Mouse (Mus musculus): Measurements from ENCODE around the gene Hipk3. TPM values are rescaled to one million over a fixed set of nuclear protein-coding genes. Genes with fewer than 3 reads are reported as not detected.

Gene Hipk3
- polyA plus RNA-seq, 1 experiment from 2014 or later, result 13.5 TPM

GRCm38 (mm10) chr2:104407913-104408312 is 86.3 kb downstream of the Hipk3 start:
- ATAC-seq (ENCODE audit: insufficient number of reproducible peaks, low FRiP score, low TSS enrichment, low read depth), result no peak
- H3K27me3 ChIP-seq (ENCODE audit: control insufficient read depth, insufficient read depth, low read length), result peaks cover 38% of the 10 kb centered on the region
- H3K4me2 ChIP-seq (ENCODE audit: low read depth, severe bottlenecking), result no peak overlapping the region
- no peaks in the 10 kb centered on the region for H3K9me3 ChIP-seq (ENCODE audit: control insufficient read depth, low read length)
- 75% methylated on average over 4 of the region's 4 CpGs for WGBS
- DNase-seq (ENCODE audit: low spot score), result no peak
- no peak overlapping the region for H3K27ac ChIP-seq (replicated peaks; ENCODE audit: low read depth, low read length)
- H3K36me3 ChIP-seq (ENCODE audit: control insufficient read depth, insufficient read depth, low read length), result no peaks in the 10 kb centered on the region
- H3K4me1 ChIP-seq (ENCODE audit: control insufficient read depth, insufficient read depth, low read length), result 0 out of 2 replicates have a peak, but pooled peaks cover 3% of the 10 kb centered on the region
- H3K9ac ChIP-seq (ENCODE audit: low read length), result no peak overlapping the region
- H3K4me3 ChIP-seq (ENCODE audit: low read depth, low read length), result no peak overlapping the region

DNA sequence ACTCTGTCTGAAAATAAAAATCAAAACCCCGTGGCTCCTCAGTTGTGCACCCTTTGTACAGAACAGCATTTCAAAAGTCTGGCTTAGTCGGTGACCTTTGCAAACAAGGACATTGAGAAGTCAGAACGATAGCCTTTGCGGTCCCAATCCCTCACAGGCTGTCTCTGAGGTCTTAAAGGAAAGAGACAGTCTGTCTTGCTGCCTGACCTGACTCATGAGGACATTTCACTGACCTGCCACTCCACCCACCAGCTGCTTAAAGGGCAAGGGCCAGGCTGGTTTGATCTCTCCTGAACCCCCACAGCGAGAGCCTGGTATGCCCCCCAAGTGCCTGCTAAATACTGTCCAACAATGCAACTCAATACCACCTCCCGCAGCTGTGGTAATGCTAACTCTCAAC is 90.2 kb downstream of the Hipk3 start:
- no peaks in the 10 kb centered on the region for H3K4me1 ChIP-seq (ENCODE audit: control insufficient read depth, insufficient read depth, low read length)
- H3K9ac ChIP-seq (ENCODE audit: low read length), result no peak overlapping the region
- DNase-seq (ENCODE audit: low spot score), result no peak
- H3K9me3 ChIP-seq (ENCODE audit: control insufficient read depth, low read length), result no peaks in the 10 kb centered on the region
- no peaks in the 10 kb centered on the region for H3K36me3 ChIP-seq (ENCODE audit: control insufficient read depth, insufficient read depth, low read length)
- 89% methylated on average over 6 of the region's 6 CpGs for WGBS
- no peak overlapping the region for H3K4me3 ChIP-seq (ENCODE audit: low read depth, low read length)
- H3K4me2 ChIP-seq (ENCODE audit: low read depth, severe bottlenecking), result no peak overlapping the region
- H3K27me3 ChIP-seq (ENCODE audit: control insufficient read depth, insufficient read depth, low read length), result peaks cover 14% of the 10 kb centered on the region
- H3K27ac ChIP-seq (replicated peaks; ENCODE audit: low read depth, low read length), result no peak overlapping the region
- no peak for ATAC-seq (ENCODE audit: insufficient number of reproducible peaks, low FRiP score, low TSS enrichment, low read depth)

DNA sequence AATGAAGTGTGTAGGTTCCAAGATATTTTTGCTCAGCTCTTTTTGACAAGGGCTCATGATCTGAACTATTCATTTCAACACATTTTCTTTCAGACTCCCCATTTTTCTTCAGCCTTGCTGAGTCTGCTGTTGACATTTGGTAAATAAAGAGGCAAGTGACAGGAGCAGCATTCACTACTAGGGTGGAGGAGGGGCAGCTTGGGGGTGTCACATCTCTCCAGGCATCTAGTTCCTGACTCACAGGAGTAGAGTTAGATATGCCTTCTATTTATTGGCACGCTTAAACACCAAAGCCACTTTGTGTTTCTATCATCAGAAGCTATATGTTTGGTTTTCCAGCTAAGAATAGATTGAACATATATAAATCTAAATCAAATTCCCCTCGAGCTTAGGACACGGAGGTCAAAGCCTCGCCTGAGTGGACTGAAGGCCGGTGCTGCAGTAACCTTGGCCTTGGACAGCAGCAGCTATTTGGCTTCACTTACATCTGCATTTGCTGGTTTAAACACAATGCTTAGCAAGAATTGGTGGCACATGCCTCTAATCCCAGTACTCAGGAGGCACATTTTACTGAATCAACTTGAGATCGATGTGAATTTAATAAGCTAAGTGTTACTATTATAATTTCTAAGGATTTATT is 95.5 kb downstream of the Hipk3 start:
- no peak overlapping the region for H3K9ac ChIP-seq (ENCODE audit: low read length)

GRCm38 (mm10) chr2:104395961-104396360 is 98.3 kb downstream of the Hipk3 start:
- H3K36me3 ChIP-seq (ENCODE audit: control insufficient read depth, insufficient read depth, low read length), result no peaks in the 10 kb centered on the region
- H3K27me3 ChIP-seq (ENCODE audit: control insufficient read depth, insufficient read depth, low read length), result no peaks in the 10 kb centered on the region
- no peak overlapping the region for H3K4me3 ChIP-seq (ENCODE audit: low read depth, low read length)
- H3K9me3 ChIP-seq (ENCODE audit: control insufficient read depth, low read length), result no peaks in the 10 kb centered on the region
- 81% methylated on average over 9 of the region's 9 CpGs for WGBS
- ATAC-seq (ENCODE audit: insufficient number of reproducible peaks, low FRiP score, low TSS enrichment, low read depth) (no peak), DNase-seq (ENCODE audit: low spot score) (no peak)
- H3K9ac ChIP-seq (ENCODE audit: low read length), result no peak overlapping the region
- H3K4me1 ChIP-seq (ENCODE audit: control insufficient read depth, insufficient read depth, low read length), result no peaks in the 10 kb centered on the region
- H3K4me2 ChIP-seq (ENCODE audit: low read depth, severe bottlenecking), result no peak overlapping the region
- no peak overlapping the region for H3K27ac ChIP-seq (replicated peaks; ENCODE audit: low read depth, low read length)

More for the DNA sequence above, 95.5 kb downstream of the Hipk3 start:
- Histone ChIP-seq H3K4me2 (ENCODE audit: low read depth, severe bottlenecking) (no peak overlapping the region), H3K36me3 (ENCODE audit: control insufficient read depth, insufficient read depth, low read length) (no peaks in the 10 kb centered on the region), H3K4me1 (ENCODE audit: control insufficient read depth, insufficient read depth, low read length) (no peaks in the 10 kb centered on the region), H3K27me3 (ENCODE audit: control insufficient read depth, insufficient read depth, low read length) (no peaks in the 10 kb centered on the region), H3K27ac (replicated peaks; ENCODE audit: low read depth, low read length) (no peak overlapping the region), H3K4me3 (ENCODE audit: low read depth, low read length) (no peak overlapping the region), H3K9me3 (ENCODE audit: control insufficient read depth, low read length) (no peaks in the 10 kb centered on the region)
- no peak for DNase-seq (ENCODE audit: low spot score)
- ATAC-seq (ENCODE audit: insufficient number of reproducible peaks, low FRiP score, low TSS enrichment, low read depth), result no peak
- WGBS, result 90% methylated on average over 6 of the region's 6 CpGs

DNA sequence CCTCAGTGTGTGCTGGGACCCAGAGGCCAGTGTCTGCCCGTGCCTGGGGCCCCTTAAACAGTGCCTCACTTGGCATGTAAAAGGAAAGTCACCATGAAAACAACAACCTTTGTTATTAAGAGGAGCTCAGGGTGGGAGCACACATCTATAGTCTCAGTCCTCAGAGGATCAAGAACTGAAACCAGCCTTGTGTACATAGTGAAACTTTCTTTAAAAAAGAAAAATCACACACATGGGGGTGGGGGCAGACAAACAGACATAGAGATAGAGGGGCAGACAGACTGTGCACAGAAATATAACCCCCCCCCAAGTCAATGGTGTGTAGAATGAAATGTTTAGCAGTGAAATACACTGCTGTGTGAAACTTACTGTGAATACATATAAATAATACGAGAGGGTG is 99.5 kb downstream of the Hipk3 start:
- 70% methylated on average over 2 of the region's 2 CpGs for WGBS
- H3K36me3 ChIP-seq (ENCODE audit: control insufficient read depth, insufficient read depth, low read length), result no peaks in the 10 kb centered on the region
- no peaks in the 10 kb centered on the region for H3K4me1 ChIP-seq (ENCODE audit: control insufficient read depth, insufficient read depth, low read length)
- H3K9me3 ChIP-seq (ENCODE audit: control insufficient read depth, low read length), result no peaks in the 10 kb centered on the region
- no peaks in the 10 kb centered on the region for H3K27me3 ChIP-seq (ENCODE audit: control insufficient read depth, insufficient read depth, low read length)
- H3K9ac ChIP-seq (ENCODE audit: low read length), result no peak overlapping the region
- ATAC-seq (ENCODE audit: insufficient number of reproducible peaks, low FRiP score, low TSS enrichment, low read depth), result no peak
- no peak overlapping the region for H3K27ac ChIP-seq (replicated peaks; ENCODE audit: low read depth, low read length)
- DNase-seq (ENCODE audit: low spot score), result no peak
- no peak overlapping the region for H3K4me3 ChIP-seq (ENCODE audit: low read depth, low read length)
- no peak overlapping the region for H3K4me2 ChIP-seq (ENCODE audit: low read depth, severe bottlenecking)

GRCm38 (mm10) chr2:104392700-104393312 is 101.4 kb downstream of the Hipk3 start:
- 72% methylated on average over 4 of the region's 4 CpGs for WGBS
- no peak overlapping the region for H3K4me3 ChIP-seq (ENCODE audit: low read depth, low read length)
- no peaks in the 10 kb centered on the region for H3K27me3 ChIP-seq (ENCODE audit: control insufficient read depth, insufficient read depth, low read length)
- no peak overlapping the region for H3K27ac ChIP-seq (replicated peaks; ENCODE audit: low read depth, low read length)
- no peak overlapping the region for H3K4me2 ChIP-seq (ENCODE audit: low read depth, severe bottlenecking)
- no peak overlapping the region for H3K9ac ChIP-seq (ENCODE audit: low read length)
- no peaks in the 10 kb centered on the region for H3K36me3 ChIP-seq (ENCODE audit: control insufficient read depth, insufficient read depth, low read length)
- no peaks in the 10 kb centered on the region for H3K4me1 ChIP-seq (ENCODE audit: control insufficient read depth, insufficient read depth, low read length)
- no peak for DNase-seq (ENCODE audit: low spot score)
- no peaks in the 10 kb centered on the region for H3K9me3 ChIP-seq (ENCODE audit: control insufficient read depth, low read length)
- no peak for ATAC-seq (ENCODE audit: insufficient number of reproducible peaks, low FRiP score, low TSS enrichment, low read depth)

DNA sequence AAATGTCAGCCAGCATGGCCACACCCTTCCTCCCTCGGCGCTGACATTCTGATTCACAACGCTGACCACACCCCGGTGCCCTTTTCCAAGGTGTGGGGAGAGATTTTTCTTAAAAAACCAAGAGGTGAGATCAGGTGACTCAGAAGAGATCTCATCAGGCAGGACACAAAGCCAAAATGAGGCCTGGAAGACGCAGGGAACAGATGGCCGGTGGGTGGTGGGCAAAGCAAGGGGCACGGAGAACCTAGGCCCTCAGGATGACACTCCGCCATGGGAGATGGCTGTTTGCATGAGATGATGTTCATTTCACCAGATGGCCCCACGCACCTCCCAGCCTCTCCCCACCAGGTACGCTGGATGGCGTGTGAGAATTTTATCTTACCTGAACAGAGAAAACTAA is 105.0 kb downstream of the Hipk3 start:
- no peaks in the 10 kb centered on the region for H3K27me3 ChIP-seq (ENCODE audit: control insufficient read depth, insufficient read depth, low read length)
- DNase-seq (ENCODE audit: low spot score) (no peak), ATAC-seq (ENCODE audit: insufficient number of reproducible peaks, low FRiP score, low TSS enrichment, low read depth) (no peak)
- H3K27ac ChIP-seq (replicated peaks; ENCODE audit: low read depth, low read length), result no peak overlapping the region
- no peak overlapping the region for H3K9ac ChIP-seq (ENCODE audit: low read length)
- no peaks in the 10 kb centered on the region for H3K36me3 ChIP-seq (ENCODE audit: control insufficient read depth, insufficient read depth, low read length)
- no peak overlapping the region for H3K4me3 ChIP-seq (ENCODE audit: low read depth, low read length)
- H3K4me2 ChIP-seq (ENCODE audit: low read depth, severe bottlenecking), result no peak overlapping the region
- WGBS, result 88% methylated on average over 11 of the region's 11 CpGs
- H3K9me3 ChIP-seq (ENCODE audit: control insufficient read depth, low read length), result no peaks in the 10 kb centered on the region
- no peaks in the 10 kb centered on the region for H3K4me1 ChIP-seq (ENCODE audit: control insufficient read depth, insufficient read depth, low read length)

DNA sequence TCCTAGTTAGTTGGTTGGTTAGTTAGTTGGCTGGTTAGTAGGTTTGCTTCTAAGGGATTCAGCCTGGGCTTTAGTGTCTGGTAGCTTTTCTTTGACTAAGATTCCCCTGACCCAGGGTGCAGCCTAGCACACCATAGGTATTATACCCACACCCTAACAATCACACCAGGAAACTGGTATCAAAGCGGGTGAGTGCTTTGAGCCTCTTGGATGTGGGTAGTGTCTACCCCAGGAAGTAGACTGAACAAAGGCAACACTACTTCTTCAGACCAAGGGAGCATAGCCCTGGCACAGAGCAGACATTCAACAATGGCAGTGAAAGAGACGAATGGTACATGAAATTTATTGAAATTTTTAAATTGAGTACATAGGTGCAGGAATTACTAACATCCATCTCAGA is 108.3 kb downstream of the Hipk3 start:
- H3K4me3 ChIP-seq (ENCODE audit: low read depth, low read length), result no peak overlapping the region
- no peaks in the 10 kb centered on the region for H3K27me3 ChIP-seq (ENCODE audit: control insufficient read depth, insufficient read depth, low read length)
- no peaks in the 10 kb centered on the region for H3K9me3 ChIP-seq (ENCODE audit: control insufficient read depth, low read length)
- H3K36me3 ChIP-seq (ENCODE audit: control insufficient read depth, insufficient read depth, low read length), result no peaks in the 10 kb centered on the region
- H3K9ac ChIP-seq (ENCODE audit: low read length), result no peak overlapping the region
- H3K4me2 ChIP-seq (ENCODE audit: low read depth, severe bottlenecking), result no peak overlapping the region
- DNase-seq (ENCODE audit: low spot score) (no peak), ATAC-seq (ENCODE audit: insufficient number of reproducible peaks, low FRiP score, low TSS enrichment, low read depth) (no peak)
- no peak overlapping the region for H3K27ac ChIP-seq (replicated peaks; ENCODE audit: low read depth, low read length)
- no peaks in the 10 kb centered on the region for H3K4me1 ChIP-seq (ENCODE audit: control insufficient read depth, insufficient read depth, low read length)
- 93% methylated on average over 2 of the region's 2 CpGs for WGBS

GRCm38 (mm10) chr2:104383589-104383988 is 110.7 kb downstream of the Hipk3 start:
- no peaks in the 10 kb centered on the region for H3K9me3 ChIP-seq (ENCODE audit: control insufficient read depth, low read length)
- H3K4me2 ChIP-seq (ENCODE audit: low read depth, severe bottlenecking), result no peak overlapping the region
- no peak overlapping the region for H3K27ac ChIP-seq (replicated peaks; ENCODE audit: low read depth, low read length)
- WGBS, result 90% methylated on average over 4 of the region's 4 CpGs
- DNase-seq (ENCODE audit: low spot score) (no peak), ATAC-seq (ENCODE audit: insufficient number of reproducible peaks, low FRiP score, low TSS enrichment, low read depth) (no peak)
- no peaks in the 10 kb centered on the region for H3K4me1 ChIP-seq (ENCODE audit: control insufficient read depth, insufficient read depth, low read length)
- no peaks in the 10 kb centered on the region for H3K36me3 ChIP-seq (ENCODE audit: control insufficient read depth, insufficient read depth, low read length)
- no peak overlapping the region for H3K9ac ChIP-seq (ENCODE audit: low read length)
- no peaks in the 10 kb centered on the region for H3K27me3 ChIP-seq (ENCODE audit: control insufficient read depth, insufficient read depth, low read length)
- no peak overlapping the region for H3K4me3 ChIP-seq (ENCODE audit: low read depth, low read length)
